Mouse (Mus musculus) bone marrow, adult 2 months (tissue): ENCODE results near the gene Ptprm.

ENCODE experiments used
- CTCF ChIP-seq: fragments of 200-500 bp; IDR thresholded peaks from 2 replicates; pipeline ENCODE4 v1.5.1; 2011; ENCODE audit warnings: low read length, control low read depth; ENCODE audit not compliant: control insufficient read depth, insufficient read depth
- POLR2A ChIP-seq: fragments of 200-500 bp; IDR thresholded peaks from 2 replicates; pipeline ENCODE4 v1.6.1; 2011; ENCODE audit warnings: low read depth, mild to moderate bottlenecking, control low read depth, low read length, borderline replicate concordance; ENCODE audit not compliant: control insufficient read depth

- TF ChIP-seq POLR2A: no peak
- no peak for TF ChIP-seq CTCF
Measured at GRCm38 (mm10) chr17:66914696-66915095, 439.6 kb downstream of the Ptprm start.
